Mouse (Mus musculus): ENCODE data around the gene Usp7.

DNA sequence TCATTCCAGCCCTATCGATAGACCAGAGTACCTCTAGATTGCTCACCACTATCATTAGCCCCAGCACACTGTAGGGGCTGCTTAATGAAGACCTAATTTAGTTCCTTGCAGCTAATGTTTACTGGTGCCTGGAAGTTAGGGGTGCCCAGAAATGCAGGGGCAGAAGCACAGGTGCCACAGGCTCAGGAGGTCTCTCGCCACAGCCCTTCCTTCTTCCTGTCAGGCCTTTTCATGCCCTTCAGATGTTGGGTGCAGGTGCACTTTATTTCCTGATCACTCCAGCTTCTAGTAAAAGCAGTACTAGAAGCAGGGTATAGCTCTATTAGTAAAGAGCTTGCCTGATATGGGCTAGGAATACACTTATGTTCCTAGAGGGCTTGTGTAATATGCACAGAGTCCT lies 46.4 kb downstream of the Usp7 start:
- TF ChIP-seq GATA1 (IDR thresholded peaks at IDR 0.05; ENCODE audit: low read length) (no peak), TAL1 (IDR thresholded peaks at IDR 0.05; ENCODE audit: low read length) (no peak)
